Mouse (Mus musculus) neural tube, embryonic 14.5 days (tissue): ENCODE measurements at regions not wholly inside any gene's neighbourhood (a gene's known extent, or its start where the extent isn't known, plus 50 kb on each side); places are given as distances from the start of the nearest gene placed in this dataset.

ENCODE experiments used
- ATAC-seq: fragments of 200-750 bp; cut with Nextera tagmentation; 2 replicates; pipeline ENCODE4 v1.8.0; 2017; ENCODE audit warnings: low read depth, mild to moderate bottlenecking, moderate TSS enrichment, moderate library complexity
- H3K27ac ChIP-seq: fragments of 300-500 bp; sonication (generic); 2 replicates; pipeline ENCODE4 v1.5.1; 2014; ENCODE audit warnings: low read depth, mild to moderate bottlenecking, control low read depth, low read length, moderate library complexity, mixed read lengths
- H3K27me3 ChIP-seq: fragments of 300-500 bp; sonication (generic); 2 replicates; pipeline ENCODE4 v1.6.1; 2014; ENCODE audit warnings: low read length; ENCODE audit not compliant: control insufficient read depth, insufficient read depth
- H3K36me3 ChIP-seq: fragments of 300-500 bp; sonication (generic); 2 replicates; pipeline ENCODE4 v1.6.1; 2014; ENCODE audit warnings: low read length, mixed read lengths; ENCODE audit not compliant: control insufficient read depth, insufficient read depth
- H3K4me1 ChIP-seq: fragments of 300-500 bp; sonication (generic); 2 replicates; pipeline ENCODE4 v1.6.1; 2014; ENCODE audit warnings: low read length; ENCODE audit not compliant: control insufficient read depth, insufficient read depth
- H3K4me2 ChIP-seq: fragments of 300-500 bp; sonication (generic); 2 replicates; pipeline ENCODE4 v1.6.1; 2014; ENCODE audit warnings: mild to moderate bottlenecking, low read depth, low read length, control low read depth
- H3K4me3 ChIP-seq: fragments of 300-500 bp; sonication (generic); 2 replicates; pipeline ENCODE4 v1.5.1; 2014; ENCODE audit warnings: low read depth, low read length, control low read depth, mixed read lengths
- H3K9ac ChIP-seq: fragments of 300-500 bp; sonication (generic); replicated peaks from 2 replicates; pipeline ENCODE4 v1.6.1; 2014; ENCODE audit warnings: low read depth, mild to moderate bottlenecking, control low read depth, low read length, mixed read lengths
- H3K9me3 ChIP-seq: fragments of 300-500 bp; sonication (generic); 2 replicates; pipeline ENCODE4 v1.6.1; 2016; ENCODE audit warnings: low read length; ENCODE audit not compliant: control insufficient read depth
- WGBS: fragments of 180-500 bp; shearing (Covaris S2); extraction: QIAGEN DNeasy Blood & Tissue Kit; methylation state at CpG from one replicate; pipeline ENCODE4 v1.1.7; 2014; 5-methylcytosine and 5-hydroxymethylcytosine counted together

GRCm38 (mm10) chr17:84110945-84111344, 76.8 kb downstream of the Zfp36l2 start:
- Histone ChIP-seq H3K4me1 (0 out of 2 replicates have a peak, but pooled peaks cover 3% of the 10 kb centered on the region), H3K4me2 (no peak overlapping the region), H3K27me3 (no peaks in the 10 kb centered on the region), H3K9ac (no peak overlapping the region), H3K27ac (no peak overlapping the region), H3K9me3 (no peaks in the 10 kb centered on the region), H3K36me3 (no peaks in the 10 kb centered on the region), H3K4me3 (no peak overlapping the region)
- WGBS: 87% methylated on average over 9 of the region's 9 CpGs
- no peak for ATAC-seq

DNA sequence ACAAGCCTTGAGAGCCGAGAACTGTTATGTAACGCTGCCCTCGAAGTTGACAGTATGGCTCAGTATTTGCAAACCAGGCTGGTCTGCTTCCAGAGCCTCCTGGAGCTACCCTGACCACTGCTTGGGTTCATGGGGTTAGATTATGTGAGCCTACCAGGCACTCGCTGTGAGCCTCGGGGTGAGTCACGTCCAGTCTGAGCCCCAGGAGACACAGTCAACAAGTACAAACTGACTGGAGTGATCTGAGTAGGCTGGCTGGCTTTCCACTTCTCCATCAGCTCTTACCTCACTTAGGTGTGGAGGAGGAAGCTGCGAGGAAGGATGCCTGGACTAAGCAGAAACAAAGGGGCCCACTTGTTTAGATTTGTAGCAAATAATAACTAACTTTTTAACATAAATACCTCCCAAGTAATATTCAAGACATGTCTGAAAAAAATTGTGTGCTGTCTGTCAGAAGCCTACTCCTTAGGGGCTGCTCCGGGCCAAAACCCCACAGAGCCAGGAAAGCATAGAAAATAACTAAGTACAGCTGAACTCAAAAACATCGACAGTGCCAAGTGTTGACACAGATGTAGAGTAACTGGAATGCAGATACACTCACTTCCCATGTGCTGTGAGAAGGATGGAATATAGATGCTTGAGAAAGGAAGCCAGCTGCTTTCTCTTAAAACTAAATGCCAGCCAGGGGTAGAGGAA, 77.6 kb downstream of the Zfp36l2 start:
- Histone ChIP-seq H3K4me1 (0 out of 2 replicates have a peak, but pooled peaks cover 3% of the 10 kb centered on the region), H3K27me3 (no peaks in the 10 kb centered on the region), H3K9ac (no peak overlapping the region), H3K4me2 (no peak overlapping the region), H3K27ac (no peak overlapping the region), H3K36me3 (no peaks in the 10 kb centered on the region), H3K9me3 (no peaks in the 10 kb centered on the region), H3K4me3 (no peak overlapping the region)
- WGBS: 79% methylated on average over 9 of the region's 9 CpGs
- ATAC-seq: no peak

DNA sequence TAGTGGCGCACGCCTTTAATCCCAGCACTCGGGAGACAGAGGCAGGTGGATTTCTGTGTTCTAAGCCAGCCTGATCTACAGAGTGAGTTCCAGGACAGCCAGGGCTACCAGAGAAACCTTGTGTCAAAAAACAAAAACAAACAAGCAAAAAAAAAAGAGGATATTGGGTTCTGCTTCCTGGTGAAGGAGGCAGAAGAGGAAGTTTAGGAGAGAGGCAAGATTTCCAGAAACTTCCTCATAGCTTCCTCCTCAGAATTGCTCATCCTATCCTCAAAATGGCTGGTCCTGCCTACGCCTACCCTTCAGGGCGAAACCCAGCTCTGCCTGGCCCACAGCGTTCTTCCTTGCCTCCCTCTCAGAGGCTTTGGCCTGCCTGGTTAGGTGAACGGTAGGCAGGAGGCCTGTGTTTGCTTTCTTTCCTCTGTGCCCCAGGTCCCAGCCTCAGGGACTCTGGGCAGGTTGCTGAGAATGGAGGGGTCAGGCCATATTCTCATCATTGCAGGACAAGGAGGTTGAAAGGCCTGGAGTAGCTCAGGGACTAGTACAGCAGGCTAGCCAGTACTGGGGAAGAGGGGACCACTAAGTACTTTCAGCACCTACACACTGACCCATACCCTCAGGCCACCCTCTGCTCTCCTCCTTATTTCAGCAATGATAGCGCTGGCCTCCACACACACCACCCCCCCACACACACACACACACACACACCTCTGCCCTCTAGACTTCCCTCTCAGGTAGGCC, 79.6 kb downstream of the Zfp36l2 start:
- no peak overlapping the region for H3K27ac ChIP-seq
- no peak overlapping the region for H3K4me3 ChIP-seq
- H3K27me3 ChIP-seq: no peaks in the 10 kb centered on the region
- 0 out of 2 replicates have a peak, but pooled peaks cover 3% of the 10 kb centered on the region for H3K4me1 ChIP-seq
- no peak for ATAC-seq
- H3K9ac ChIP-seq: no peak overlapping the region
- no peaks in the 10 kb centered on the region for H3K36me3 ChIP-seq
- 94% methylated on average over 8 of the region's 8 CpGs for WGBS
- no peaks in the 10 kb centered on the region for H3K9me3 ChIP-seq
- H3K4me2 ChIP-seq: no peak overlapping the region

GRCm38 (mm10) chr17:84107497-84107896, 80.2 kb downstream of the Zfp36l2 start:
- 88% methylated on average over 3 of the region's 3 CpGs for WGBS
- H3K36me3 ChIP-seq: no peaks in the 10 kb centered on the region
- no peaks in the 10 kb centered on the region for H3K9me3 ChIP-seq
- H3K27ac ChIP-seq: no peak overlapping the region
- no peak overlapping the region for H3K9ac ChIP-seq
- no peak overlapping the region for H3K4me2 ChIP-seq
- H3K4me1 ChIP-seq: 0 out of 2 replicates have a peak, but pooled peaks cover 3% of the 10 kb centered on the region
- ATAC-seq: no peak
- H3K4me3 ChIP-seq: no peak overlapping the region
- no peaks in the 10 kb centered on the region for H3K27me3 ChIP-seq

GRCm38 (mm10) chr17:84104242-84104641, 83.5 kb downstream of the Zfp36l2 start:
- 64% methylated on average over 7 of the region's 7 CpGs for WGBS
- ATAC-seq: no peak

GRCm38 (mm10) chr17:84103344-84103743, 84.4 kb downstream of the Zfp36l2 start:
- WGBS: 72% methylated on average over 7 of the region's 7 CpGs
- Histone ChIP-seq H3K27me3 (no peaks in the 10 kb centered on the region), H3K4me3 (no peak overlapping the region), H3K9me3 (no peaks in the 10 kb centered on the region), H3K36me3 (no peaks in the 10 kb centered on the region), H3K4me1 (no peaks in the 10 kb centered on the region), H3K9ac (no peak overlapping the region), H3K4me2 (no peak overlapping the region), H3K27ac (no peak overlapping the region)
- no peak for ATAC-seq

More at GRCm38 (mm10) chr17:84104242-84104641, 83.5 kb downstream of the Zfp36l2 start:
- no peaks in the 10 kb centered on the region for H3K4me1 ChIP-seq
- no peak overlapping the region for H3K27ac ChIP-seq
- H3K27me3 ChIP-seq: no peaks in the 10 kb centered on the region
- H3K4me3 ChIP-seq: no peak overlapping the region
- H3K9ac ChIP-seq: no peak overlapping the region
- no peaks in the 10 kb centered on the region for H3K36me3 ChIP-seq
- H3K4me2 ChIP-seq: no peak overlapping the region
- H3K9me3 ChIP-seq: no peaks in the 10 kb centered on the region

- WGBS: 56% methylated on average over 1 of the region's 1 CpGs
These were observed 86.1 kb downstream of the Zfp36l2 start for GRCm38 (mm10) chr17:84101652-84102051.

GRCm38 (mm10) chr17:84100523-84100922, 87.2 kb downstream of the Zfp36l2 start:
- H3K9me3 ChIP-seq: no peaks in the 10 kb centered on the region
- no peak for ATAC-seq
- no peaks in the 10 kb centered on the region for H3K27me3 ChIP-seq
- H3K36me3 ChIP-seq: no peaks in the 10 kb centered on the region
- no peak overlapping the region for H3K27ac ChIP-seq
- peaks cover 6% of the 10 kb centered on the region; the same call in 1 of the 2 replicates for H3K4me1 ChIP-seq
- no peak overlapping the region for H3K4me3 ChIP-seq
- no peak overlapping the region for H3K9ac ChIP-seq
- WGBS: 49% methylated on average over 10 of the region's 10 CpGs
- H3K4me2 ChIP-seq: no peak overlapping the region

More at GRCm38 (mm10) chr17:84101652-84102051, 86.1 kb downstream of the Zfp36l2 start:
- Histone ChIP-seq H3K36me3 (no peaks in the 10 kb centered on the region), H3K9ac (no peak overlapping the region), H3K9me3 (no peaks in the 10 kb centered on the region), H3K27ac (no peak overlapping the region), H3K4me3 (no peak overlapping the region), H3K4me2 (no peak overlapping the region), H3K27me3 (no peaks in the 10 kb centered on the region), H3K4me1 (peaks cover 6% of the 10 kb centered on the region; the same call in 1 of the 2 replicates)
- ATAC-seq: no peak

GRCm38 (mm10) chr17:84099737-84100136, 88.0 kb downstream of the Zfp36l2 start:
- peaks cover 6% of the 10 kb centered on the region; the same call in 1 of the 2 replicates for H3K4me1 ChIP-seq
- H3K4me3 ChIP-seq: no peak overlapping the region
- 85% methylated on average over 9 of the region's 9 CpGs for WGBS
- H3K9me3 ChIP-seq: no peaks in the 10 kb centered on the region
- H3K4me2 ChIP-seq: no peak overlapping the region
- no peaks in the 10 kb centered on the region for H3K27me3 ChIP-seq
- ATAC-seq: no peak
- H3K27ac ChIP-seq: no peak overlapping the region
- H3K36me3 ChIP-seq: no peaks in the 10 kb centered on the region
- H3K9ac ChIP-seq: no peak overlapping the region
